In the genomic region with DNA sequence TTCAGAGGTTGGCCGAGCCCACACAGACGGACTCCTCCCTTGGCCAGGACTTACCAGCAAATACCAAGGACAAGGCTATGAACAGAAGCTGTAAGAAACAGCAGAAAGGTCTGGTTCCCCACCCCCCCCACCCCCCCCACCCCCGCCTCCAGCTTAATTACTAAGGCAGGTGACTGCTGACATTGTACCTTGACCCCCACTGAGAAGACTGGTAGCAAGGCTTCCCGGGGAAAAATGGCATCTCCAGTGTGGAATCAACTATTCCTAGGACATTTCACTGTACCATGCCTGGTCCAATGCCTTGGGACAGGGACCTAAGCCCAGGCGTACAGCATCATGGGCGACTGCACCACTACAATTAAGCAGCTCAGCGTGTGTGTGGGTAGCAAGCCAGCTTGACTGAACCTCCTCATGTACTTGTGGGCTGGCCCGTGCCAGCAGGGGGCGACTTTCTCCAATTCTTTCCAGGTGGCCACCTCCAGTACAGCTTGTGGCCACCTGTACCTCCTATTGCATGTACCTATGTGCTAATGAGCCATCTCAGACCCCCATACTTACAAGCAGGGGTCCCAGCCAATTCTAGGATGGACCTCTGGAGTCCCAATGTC, we compare ENCODE assay signal across 7 mouse cellular contexts. TPM values are rescaled to one million over a fixed set of nuclear protein-coding genes. Genes with fewer than 3 reads are reported as not detected.
DNase-seq lines count a peak whose midpoint lies in the region; ATAC-seq and TF ChIP-seq lines count a peak whose summit lies in the region.

No protein-coding gene starts in this region.

- no peaks in the 10 kb centered on the region for H3K4me1 ChIP-seq in intestine, postnatal 0 days (replicated peaks; ENCODE audit: control insufficient read depth, insufficient read depth, low read length)
- no peaks in the 10 kb centered on the region for H3K4me1 ChIP-seq in midbrain, embryonic 11.5 days (ENCODE audit: control insufficient read depth, insufficient read depth, low read length)

- H3K9ac ChIP-seq in intestine, postnatal 0 days (ENCODE audit: low read depth, low read length), result no peak overlapping the region
- H3K9ac ChIP-seq in midbrain, embryonic 11.5 days (ENCODE audit: low read length), result no peak overlapping the region

- H3K4me3 ChIP-seq in intestine, postnatal 0 days (ENCODE audit: low read depth, low read length), result no peak overlapping the region
- H3K4me3 ChIP-seq in midbrain, embryonic 11.5 days (ENCODE audit: low read depth, low read length), result no peak overlapping the region

- H3K27me3 ChIP-seq in intestine, postnatal 0 days (replicated peaks; ENCODE audit: control insufficient read depth, insufficient read depth, low read length), result no peaks in the 10 kb centered on the region
- H3K27me3 ChIP-seq in midbrain, embryonic 11.5 days (ENCODE audit: control insufficient read depth, insufficient read depth, low read length), result no peaks in the 10 kb centered on the region

- DNase-seq in adrenal gland, adult 18-20 months (ENCODE audit: low spot score in 2 of 2), result peak; percentile 73 to 84
- peak; percentile 82 to 86 for DNase-seq in cerebellum, postnatal 36 days
- peak; percentile 82 for DNase-seq in gastrocnemius, postnatal 10 days
- DNase-seq in left cerebral cortex, postnatal 25 days (ENCODE audit: low spot score in 2 of 2), result peak; percentile 81 to 88
- peak; percentile 92 for DNase-seq in midbrain, embryonic 11.5 days (ENCODE audit: low spot score, missing footprints)
- DNase-seq in spleen, postnatal 36 days (ENCODE audit: low spot score in 2 of 2), result peak; percentile 19 to 26

- intact Hi-C loops in left cerebral cortex, postnatal 25 days (cut with DNase I), result loop anchor here (1.0 kb wide), 1 partner anchor 138 kb away; no protein-coding TSS in a partner anchor

- TF ChIP-seq CTCF in intestine, postnatal 0 days (IDR thresholded peaks at IDR 0.05; ENCODE audit: low read depth), result peak; percentile 91

- no peaks in the 10 kb centered on the region for H3K9me3 ChIP-seq in intestine, postnatal 0 days (ENCODE audit: control insufficient read depth)
- H3K9me3 ChIP-seq in midbrain, embryonic 11.5 days (ENCODE audit: control insufficient read depth, low read length), result no peaks in the 10 kb centered on the region

- H3K27ac ChIP-seq in intestine, postnatal 0 days (ENCODE audit: low read depth, low read length), result peak overlapping the region; percentile 54; the same call in 1 of the 2 replicates
- no peak overlapping the region for H3K27ac ChIP-seq in midbrain, embryonic 11.5 days (ENCODE audit: low read depth, low read length)

- H3K4me2 ChIP-seq in intestine, postnatal 0 days (replicated peaks; ENCODE audit: low read depth), result peak overlapping the region; percentile 48
- no peak overlapping the region for H3K4me2 ChIP-seq in midbrain, embryonic 11.5 days

- 18% methylated on average over 9 of the region's 9 CpGs for whole genome bisulfite sequencing in intestine, postnatal 0 days
- WGBS in midbrain, embryonic 11.5 days, result 35% methylated on average over 9 of the region's 9 CpGs

- peak; percentile 85 for ATAC-seq in intestine, postnatal 0 days
- ATAC-seq in midbrain, embryonic 11.5 days (ENCODE audit: low FRiP score), result no peak

- H3K36me3 ChIP-seq in intestine, postnatal 0 days (ENCODE audit: control insufficient read depth, insufficient read depth), result no peaks in the 10 kb centered on the region
- no peaks in the 10 kb centered on the region for H3K36me3 ChIP-seq in midbrain, embryonic 11.5 days (ENCODE audit: control insufficient read depth, insufficient read depth, low read length)

RNA-seq across cellular contexts. Expression of a gene that starts 37.2 kb away (rescaled TPM):
- not detected for total RNA-seq in adrenal gland, adult 18-20 months (2021)
- not detected for total RNA-seq in gastrocnemius, postnatal 10 days (2021)
- not detected in 2 replicates for polyA plus RNA-seq in intestine, postnatal 0 days (2015; fragmentation: Nextera tagmentation; extraction: Ambion mirVana)
- not detected for total RNA-seq in left cerebral cortex, postnatal 25 days (2021)
- polyA plus RNA-seq in midbrain, embryonic 11.5 days (2014; fragmentation: Nextera tagmentation; extraction: Ambion mirVana), result not detected in 2 replicates

Comparison
In these comparisons a context has a peak if more than half of its experiments do, and no peak if none do; other contexts are left out.
1. DNase-seq: peak in every context shown above with its lines; median percentile 92 in midbrain, embryonic 11.5 days; 84 in left cerebral cortex, postnatal 25 days; 84 in cerebellum, postnatal 36 days; 82 in gastrocnemius, postnatal 10 days; 78 in adrenal gland, adult 18-20 months; 22 in spleen, postnatal 36 days.